Mouse (Mus musculus) gastrocnemius, postnatal 4 days (tissue): ENCODE data around the gene Capzb. TPM values are rescaled to one million over a fixed set of nuclear protein-coding genes. Genes with fewer than 3 reads are reported as not detected.

ENCODE experiments used
- DNase-seq, 2 experiments: peaks; one replicate each; pipeline ENCODE4 v3.0.0; 2021 to 2022; ENCODE audit warnings: low spot score in 2 of 2, mixed read lengths in 2 of 2
- total RNA-seq, 2 experiments: library from RNA; stranded (reverse); gene quantifications; 2 replicates each; pipeline ENCODE4 v1.2.3; 2021

The Capzb gene
- total RNA-seq, 2 experiments from 2014 or later = 445 to 463 TPM

- DNase-seq = no peak
These were observed 15.8 kb downstream of the Capzb start for GRCm38 (mm10) chr4:139208236-139209129.

GRCm38 (mm10) chr4:139209130-139209840 lies 16.6 kb downstream of the Capzb start:
- DNase-seq = no peak

DNA sequence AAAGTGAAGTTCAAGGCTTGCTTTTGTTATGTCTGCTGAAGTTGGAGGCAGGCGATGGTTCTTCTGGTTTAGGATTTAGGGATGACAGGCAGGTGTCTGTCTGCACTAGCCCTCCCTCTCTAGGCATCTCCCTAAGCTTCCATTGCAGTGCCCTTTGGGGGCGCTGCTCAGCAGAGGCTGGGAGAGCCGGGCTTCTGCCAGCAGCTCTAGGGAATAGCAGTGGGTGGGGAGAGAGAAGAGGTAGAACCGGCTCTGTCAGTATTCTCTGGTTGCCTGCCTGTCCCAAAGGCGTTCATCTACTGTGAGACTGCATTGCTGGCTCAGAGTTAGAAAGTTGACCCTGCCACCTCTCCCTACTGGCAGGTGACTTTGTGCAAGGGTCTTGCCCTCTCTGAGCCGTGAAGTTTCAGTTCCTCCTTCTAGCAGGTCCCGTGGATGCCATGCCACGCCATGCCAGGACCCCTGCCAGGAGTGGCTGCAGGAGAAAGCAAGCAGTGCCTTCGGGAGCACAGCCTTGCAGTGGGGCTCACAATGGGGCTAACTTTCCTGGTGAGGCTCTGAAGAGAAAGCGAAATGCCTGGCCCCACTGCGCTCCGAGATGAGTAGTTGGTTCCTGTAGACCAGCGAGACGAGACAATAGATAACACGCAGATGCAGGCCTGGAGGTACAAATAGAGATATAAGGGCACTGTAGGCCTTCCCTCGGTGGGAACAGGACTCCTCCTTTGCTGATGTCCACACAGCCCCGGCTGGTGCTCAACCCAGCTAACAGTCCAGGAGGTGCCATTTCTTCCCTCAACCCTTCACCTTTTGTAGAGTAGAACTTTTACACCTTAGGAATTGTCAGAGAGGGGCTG lies 19.5 kb downstream of the Capzb start:
- no peak for DNase-seq

GRCm38 (mm10) chr4:139213086-139213485 lies 20.4 kb downstream of the Capzb start:
- no peak for DNase-seq

- no peak for DNase-seq
These were observed 21.3 kb downstream of the Capzb start for GRCm38 (mm10) chr4:139213935-139214371.

DNA sequence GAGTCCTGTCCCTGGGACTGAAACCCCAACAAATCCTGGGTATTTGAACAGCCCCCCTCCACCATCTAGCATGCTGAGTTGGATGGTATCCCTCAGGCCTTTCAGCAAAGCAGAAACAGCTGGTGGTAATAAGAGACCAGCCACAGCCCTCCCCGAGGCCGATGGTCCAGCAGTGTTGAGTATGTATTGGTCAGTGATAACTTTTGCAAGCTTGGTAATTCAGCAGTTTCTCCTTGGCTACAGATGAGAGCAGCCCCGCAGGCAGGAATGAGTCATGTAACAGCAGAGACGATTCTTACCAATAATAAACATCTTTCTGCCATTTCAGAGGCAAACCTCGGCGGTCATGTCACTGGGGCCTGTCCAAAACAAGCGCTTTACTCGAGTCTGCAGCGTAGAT lies 23.9 kb downstream of the Capzb start:
- peak in 1 of 2 experiments; percentile 55 for DNase-seq

- no peak for DNase-seq
These were observed 25.8 kb downstream of the Capzb start for GRCm38 (mm10) chr4:139218539-139218938.

- DNase-seq = no peak
These were observed 27.0 kb downstream of the Capzb start for GRCm38 (mm10) chr4:139219656-139220055.

- peak in 1 of 2 experiments; percentile 47 for DNase-seq
These were observed 28.3 kb downstream of the Capzb start for GRCm38 (mm10) chr4:139220978-139221377.

GRCm38 (mm10) chr4:139221837-139222236 lies 29.1 kb downstream of the Capzb start:
- DNase-seq = no peak

- no peak for DNase-seq
These were observed 32.4 kb downstream of the Capzb start for GRCm38 (mm10) chr4:139225115-139225514.

DNA sequence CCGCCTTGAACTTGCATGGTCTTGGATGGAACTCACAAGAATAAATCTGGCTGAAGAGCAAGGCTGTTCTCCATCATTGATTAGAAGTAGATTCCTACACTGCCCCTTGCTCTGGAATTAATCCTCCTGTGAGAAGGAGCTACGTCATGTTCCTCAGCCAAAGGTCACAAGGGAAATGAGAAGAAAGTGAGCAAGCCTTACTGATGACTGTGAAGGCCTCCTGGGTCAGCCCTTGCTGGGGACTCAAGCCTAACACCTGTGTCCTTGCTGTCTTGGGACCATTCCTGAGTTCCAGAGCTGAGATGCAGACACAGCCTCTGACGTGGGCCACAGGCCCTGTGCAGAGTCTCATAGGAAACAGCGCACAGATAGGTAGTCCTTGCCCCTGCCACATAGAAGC lies 33.2 kb downstream of the Capzb start:
- no peak for DNase-seq

DNA sequence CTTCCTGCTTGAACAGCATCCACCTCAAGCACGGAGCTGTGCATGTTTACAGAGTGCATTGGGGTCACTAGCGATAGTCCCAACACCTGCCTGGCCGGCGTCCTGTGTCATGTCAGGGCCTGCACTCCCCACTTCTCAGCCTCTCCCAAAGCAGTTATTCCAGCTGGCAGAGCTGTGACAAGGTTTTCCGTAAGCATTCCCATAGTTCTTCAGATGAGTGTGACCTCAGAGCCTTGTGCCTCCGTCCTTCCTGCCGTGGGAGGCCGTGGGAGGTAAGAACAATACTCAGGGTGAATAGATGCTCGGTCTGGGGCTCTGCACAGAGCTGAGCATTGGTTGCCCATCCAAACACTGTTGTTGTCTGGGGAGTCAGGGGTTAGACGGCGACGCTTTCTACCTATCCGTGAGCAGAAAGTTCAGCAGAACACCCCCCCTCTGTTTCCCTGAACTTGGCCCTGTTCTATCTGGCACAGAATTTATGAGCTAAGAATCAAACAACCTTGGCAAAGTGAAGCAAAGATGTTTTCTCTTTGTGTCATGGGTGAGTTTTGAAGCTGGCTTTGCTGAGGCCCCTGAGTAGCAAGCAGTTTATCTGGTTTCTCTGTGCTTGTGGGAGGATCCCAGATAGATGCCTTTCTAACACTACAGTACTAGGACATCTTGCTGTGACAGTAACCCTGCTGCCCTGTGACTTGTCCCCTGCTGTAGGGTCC lies 34.0 kb downstream of the Capzb start:
- no peak for DNase-seq

DNA sequence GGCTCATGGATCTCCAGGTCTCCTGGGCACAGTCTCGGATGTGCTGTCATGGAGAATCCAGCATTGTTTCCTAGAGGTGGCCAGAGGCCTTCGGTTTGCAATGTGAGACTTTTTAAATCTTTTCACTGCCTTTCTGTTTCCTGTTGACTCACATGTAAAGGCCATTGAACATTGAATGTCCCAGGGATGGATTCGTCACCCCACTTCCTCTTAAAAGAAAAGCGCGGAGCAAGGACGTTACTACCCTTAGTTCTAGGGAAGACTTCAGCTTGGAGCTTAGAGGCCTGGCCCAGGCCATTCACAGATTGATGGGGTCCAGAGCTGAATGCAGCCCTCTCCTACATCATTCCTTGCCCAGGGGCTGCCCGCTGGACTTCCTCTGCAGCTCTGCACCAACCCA lies 35.2 kb downstream of the Capzb start:
- DNase-seq = no peak

DNA sequence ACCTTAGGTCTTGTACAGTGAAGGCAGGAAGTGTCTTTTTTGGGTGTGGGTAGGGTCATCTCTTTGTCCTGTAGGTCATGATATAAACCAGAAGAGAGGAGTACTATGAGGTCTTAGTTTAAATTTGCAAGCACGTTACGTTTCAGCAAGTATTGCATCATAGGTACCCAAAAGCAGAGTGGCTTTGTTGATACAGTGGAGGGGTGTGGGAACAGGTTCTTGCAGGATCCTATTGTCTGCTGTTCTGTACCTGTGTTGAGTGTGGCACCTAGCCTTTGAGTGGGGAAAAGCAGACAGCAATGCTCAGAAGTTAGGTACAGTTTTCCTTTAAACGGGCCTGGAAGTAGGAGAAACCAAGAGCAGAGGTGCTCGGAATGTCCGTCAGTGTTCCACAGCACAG lies 36.6 kb downstream of the Capzb start:
- DNase-seq = no peak

DNA sequence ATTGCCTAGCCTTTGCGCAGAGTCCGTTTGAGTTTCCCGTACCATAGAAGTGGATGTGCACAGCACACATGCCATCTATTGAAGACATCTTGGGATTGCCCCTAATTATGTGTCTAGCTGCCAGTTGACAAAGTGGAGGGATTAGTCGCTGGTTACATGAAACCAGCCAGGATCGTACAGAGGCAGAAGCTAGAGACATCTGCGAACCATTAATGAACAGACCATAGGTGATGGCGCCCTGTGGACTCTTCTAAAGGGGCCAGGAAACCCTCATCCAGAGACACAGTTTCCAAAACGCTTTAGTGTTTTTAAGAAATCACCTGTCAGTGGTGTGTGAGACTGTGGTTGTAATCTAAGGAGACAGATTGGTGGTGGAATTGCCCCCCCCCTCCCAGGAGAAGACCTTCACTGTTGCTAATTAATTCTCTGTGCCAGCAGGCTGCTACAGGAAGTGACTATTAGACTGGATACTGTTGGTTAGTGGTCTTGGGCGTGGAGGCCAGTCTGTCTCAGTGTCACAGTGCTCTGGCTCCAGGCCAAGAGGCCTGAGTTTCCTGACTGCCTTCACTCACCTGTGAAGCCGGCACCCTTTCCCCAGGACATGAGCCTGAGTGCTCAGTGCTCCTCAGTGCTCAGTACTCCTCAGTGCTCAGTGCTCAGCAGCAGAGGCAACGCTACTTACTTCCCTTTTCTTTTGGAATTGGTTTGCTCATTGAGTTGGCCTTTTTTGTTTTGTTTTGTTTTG lies 37.8 kb downstream of the Capzb start:
- no peak for DNase-seq

- DNase-seq = no peak
These were observed 38.5 kb downstream of the Capzb start for GRCm38 (mm10) chr4:139231163-139231562.

- DNase-seq = peak in 1 of 2 experiments; percentile 58
These were observed 39.9 kb downstream of the Capzb start for GRCm38 (mm10) chr4:139232479-139233145.

DNA sequence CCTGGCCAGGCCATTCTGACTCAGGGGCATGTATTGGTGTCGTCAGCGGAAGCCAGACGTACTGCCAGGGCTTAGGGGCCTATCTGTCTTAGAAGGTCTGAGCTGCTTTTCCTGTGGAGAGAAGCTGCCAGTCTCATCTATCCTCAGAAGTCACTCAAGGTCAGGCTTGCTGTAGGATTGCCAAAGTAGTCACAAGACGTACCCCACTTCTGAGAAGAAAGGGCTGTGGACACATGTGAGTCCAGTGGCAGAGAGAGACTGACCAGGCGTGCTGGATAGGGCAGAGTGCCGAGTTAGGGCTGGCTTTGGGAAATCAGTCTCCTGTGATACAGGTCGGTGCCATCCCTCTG lies 40.4 kb downstream of the Capzb start:
- DNase-seq = no peak
